Mouse (Mus musculus): Measurements from ENCODE around the gene Cdk12.

Gene Cdk12

GRCm38 (mm10) chr11:98260706-98261479 is 58.0 kb downstream of the Cdk12 start:
- DNase-seq = no peak

GRCm38 (mm10) chr11:98265039-98265438 is 62.2 kb downstream of the Cdk12 start:
- peak; percentile 68 to 91 for DNase-seq

- no peak for DNase-seq
These were observed 63.0 kb downstream of the Cdk12 start for GRCm38 (mm10) chr11:98265891-98266290.

GRCm38 (mm10) chr11:98266699-98267402 is 64.0 kb downstream of the Cdk12 start:
- no peak for DNase-seq

GRCm38 (mm10) chr11:98270066-98270465 is 67.2 kb downstream of the Cdk12 start:
- DNase-seq = no peak

- DNase-seq = no peak
These were observed 67.6 kb downstream of the Cdk12 start for GRCm38 (mm10) chr11:98270466-98270865.

GRCm38 (mm10) chr11:98283740-98284139 is 80.9 kb downstream of the Cdk12 start:
- DNase-seq = no peak

GRCm38 (mm10) chr11:98284230-98284629 is 81.4 kb downstream of the Cdk12 start:
- DNase-seq = no peak

- peak in 1 of 2 experiments; percentile 18 for DNase-seq
These were observed 82.5 kb downstream of the Cdk12 start for GRCm38 (mm10) chr11:98285368-98285767.

GRCm38 (mm10) chr11:98287531-98287930 is 84.7 kb downstream of the Cdk12 start:
- DNase-seq = no peak

- DNase-seq = no peak
These were observed 85.1 kb downstream of the Cdk12 start for GRCm38 (mm10) chr11:98287961-98288360.

GRCm38 (mm10) chr11:98289873-98290272 is 87.0 kb downstream of the Cdk12 start:
- DNase-seq = peak; percentile 51 to 73

- no peak for DNase-seq
These were observed 88.0 kb downstream of the Cdk12 start for GRCm38 (mm10) chr11:98290906-98291305.

- peak; percentile 14 to 18 for DNase-seq
These were observed 90.2 kb downstream of the Cdk12 start for GRCm38 (mm10) chr11:98293070-98293469.

GRCm38 (mm10) chr11:98294188-98295012 is 91.5 kb downstream of the Cdk12 start:
- peak; percentile 43 to 66 for DNase-seq

GRCm38 (mm10) chr11:98295013-98295585 is 92.2 kb downstream of the Cdk12 start:
- no peak for DNase-seq

- DNase-seq = peak in 1 of 2 experiments; percentile 11
These were observed 93.4 kb downstream of the Cdk12 start for GRCm38 (mm10) chr11:98296277-98296676.

GRCm38 (mm10) chr11:98296916-98297315 is 94.1 kb downstream of the Cdk12 start:
- DNase-seq = peak in 1 of 2 experiments; percentile 32

GRCm38 (mm10) chr11:98297778-98298177 is 94.9 kb downstream of the Cdk12 start:
- DNase-seq = peak; percentile 65 to 77

- peak in 1 of 2 experiments; percentile 27 for DNase-seq
These were observed 95.8 kb downstream of the Cdk12 start for GRCm38 (mm10) chr11:98298484-98299205.

GRCm38 (mm10) chr11:98313790-98314323 is 111.0 kb downstream of the Cdk12 start:
- DNase-seq = peak in 1 of 2 experiments; percentile 52

- no peak for DNase-seq
These were observed 114.6 kb downstream of the Cdk12 start for GRCm38 (mm10) chr11:98317479-98317878.

All from kidney, adult 8-10 months (tissue).